Mouse (Mus musculus): ENCODE results near the gene Ephb3. TPM values are rescaled to one million over a fixed set of nuclear protein-coding genes. Genes with fewer than 3 reads are reported as not detected.

The Ephb3 gene
- not detected for polyA plus RNA-seq (2017; shearing (Covaris generic))

GRCm38 (mm10) chr16:21204367-21205092, at the start of gene Ephb3:
Gene Ephb3 (plus strand): TSS chr16:21204755.

Other genes starting within 250 kb of the Ephb3 start
- gene Teddm3, start 50.8 kb upstream of the Ephb3 start, polyA plus RNA-seq (2017; shearing (Covaris generic)): not detected
- 29.3 TPM for gene Vps8, start 218.4 kb downstream of the Ephb3 start, polyA plus RNA-seq (2017; shearing (Covaris generic))

All from CD4-positive, CD25-positive, alpha-beta regulatory T cell, adult 9 weeks (primary cell).